Mouse (Mus musculus) embryonic facial prominence, embryonic 12.5 days (tissue): ENCODE measurements around the gene Usp26. TPM values are rescaled to one million over a fixed set of nuclear protein-coding genes. Genes with fewer than 3 reads are reported as not detected.

ENCODE experiments used
- ATAC-seq: fragments of 200-750 bp; cut with Nextera tagmentation; 2 replicates; pipeline ENCODE4 v1.8.0; 2017; ENCODE audit not compliant: insufficient number of reproducible peaks, insufficient read depth, low FRiP score, low TSS enrichment
- H3K27ac ChIP-seq: fragments of 300-500 bp; sonication (generic); 2 replicates; pipeline ENCODE4 v1.5.1; 2016; ENCODE audit warnings: mild to moderate bottlenecking
- H3K27me3 ChIP-seq: fragments of 300-500 bp; sonication (generic); 2 replicates; pipeline ENCODE4 v1.6.1; 2016; ENCODE audit warnings: mild to moderate bottlenecking, moderate library complexity
- H3K36me3 ChIP-seq: fragments of 300-500 bp; sonication (generic); 2 replicates; pipeline ENCODE4 v1.6.1; 2016; ENCODE audit warnings: mild to moderate bottlenecking
- H3K4me1 ChIP-seq: fragments of 300-500 bp; sonication (generic); 2 replicates; pipeline ENCODE4 v1.6.1; 2016
- H3K4me2 ChIP-seq: fragments of 300-500 bp; sonication (generic); replicated peaks from 2 replicates; pipeline ENCODE4 v1.6.1; 2016; ENCODE audit warnings: mild to moderate bottlenecking, moderate library complexity
- H3K4me3 ChIP-seq: fragments of 300-500 bp; sonication (generic); 2 replicates; pipeline ENCODE4 v1.5.1; 2016; ENCODE audit warnings: mild to moderate bottlenecking
- H3K9ac ChIP-seq: fragments of 300-500 bp; sonication (generic); 2 replicates; pipeline ENCODE4 v1.6.1; 2016; ENCODE audit warnings: mild to moderate bottlenecking, moderate library complexity
- H3K9me3 ChIP-seq: fragments of 300-500 bp; sonication (generic); 2 replicates; pipeline ENCODE4 v1.6.1; 2016; ENCODE audit warnings: mild to moderate bottlenecking, moderate library complexity
- WGBS: fragments of 180-500 bp; shearing (Covaris S2); methylation state at CpG from one replicate; pipeline ENCODE4 v1.1.7; 2016; 5-methylcytosine and 5-hydroxymethylcytosine counted together
- polyA plus RNA-seq: library from polyadenylated mRNA; unstranded; fragments of >200 nt; fragmentation: Nextera tagmentation; extraction: Ambion mirVana; gene quantifications from 2 replicates; pipeline ENCODE4 v1.2.1, GENCODE M21; 2016

Usp26 gene
- not detected in 2 replicates for polyA plus RNA-seq

GRCm38 (mm10) chrX:51801133-51801532, at the start of gene Usp26:
Gene Usp26 (minus strand): TSS chrX:51801233.
- H3K4me1 ChIP-seq: no peaks in the 10 kb centered on the region
- no peaks in the 10 kb centered on the region for H3K9me3 ChIP-seq
- 91% methylated on average over 6 of the region's 6 CpGs for WGBS
- no peak within 1 kb of the TSS for H3K27ac ChIP-seq
- H3K36me3 ChIP-seq: no peaks in the 10 kb centered on the region
- no peak within 1 kb of the TSS for H3K4me2 ChIP-seq
- no peak within 1 kb of the TSS for H3K9ac ChIP-seq
- no peaks in the 10 kb centered on the region for H3K27me3 ChIP-seq
- H3K4me3 ChIP-seq: no peak within 1 kb of the TSS
- ATAC-seq: no peak

- H3K4me3 ChIP-seq: no peak overlapping the region
- no peaks in the 10 kb centered on the region for H3K36me3 ChIP-seq
- no peak for ATAC-seq
- H3K9ac ChIP-seq: no peak overlapping the region
- H3K27me3 ChIP-seq: no peaks in the 10 kb centered on the region
- no peaks in the 10 kb centered on the region for H3K9me3 ChIP-seq
- H3K4me2 ChIP-seq: no peak overlapping the region
- 34% methylated on average over 3 of the region's 3 CpGs for WGBS
- H3K4me1 ChIP-seq: no peaks in the 10 kb centered on the region
- H3K27ac ChIP-seq: no peak overlapping the region
These were observed 13.6 kb upstream of the Usp26 start for GRCm38 (mm10) chrX:51814466-51815247.

GRCm38 (mm10) chrX:51767457-51767856, 33.6 kb downstream of the Usp26 start:
- H3K36me3 ChIP-seq: no peaks in the 10 kb centered on the region
- H3K9ac ChIP-seq: no peak overlapping the region
- 0% methylated on average over 1 of the region's 1 CpGs for WGBS
- H3K4me2 ChIP-seq: no peak overlapping the region
- no peaks in the 10 kb centered on the region for H3K4me1 ChIP-seq
- no peak overlapping the region for H3K27ac ChIP-seq
- no peaks in the 10 kb centered on the region for H3K27me3 ChIP-seq
- no peak overlapping the region for H3K4me3 ChIP-seq
- no peak for ATAC-seq
- H3K9me3 ChIP-seq: no peaks in the 10 kb centered on the region

- WGBS: 67% methylated on average over 2 of the region's 2 CpGs
These were observed 64.6 kb downstream of the Usp26 start for GRCm38 (mm10) chrX:51736450-51736849.

GRCm38 (mm10) chrX:51714086-51714745, 86.8 kb downstream of the Usp26 start:
- H3K9ac ChIP-seq: no peak overlapping the region
- no peaks in the 10 kb centered on the region for H3K27me3 ChIP-seq
- ATAC-seq: no peak

More at GRCm38 (mm10) chrX:51736450-51736849, 64.6 kb downstream of the Usp26 start:
- Histone ChIP-seq H3K36me3 (no peaks in the 10 kb centered on the region), H3K27ac (no peak overlapping the region), H3K9me3 (no peaks in the 10 kb centered on the region), H3K4me3 (no peak overlapping the region), H3K27me3 (no peaks in the 10 kb centered on the region), H3K9ac (no peak overlapping the region), H3K4me1 (no peaks in the 10 kb centered on the region), H3K4me2 (no peak overlapping the region)
- no peak for ATAC-seq

GRCm38 (mm10) chrX:51712996-51713395, 88.0 kb downstream of the Usp26 start:
- Histone ChIP-seq H3K9me3 (no peaks in the 10 kb centered on the region), H3K27me3 (no peaks in the 10 kb centered on the region), H3K4me2 (no peak overlapping the region), H3K4me1 (no peaks in the 10 kb centered on the region), H3K36me3 (no peaks in the 10 kb centered on the region), H3K27ac (no peak overlapping the region), H3K4me3 (no peak overlapping the region), H3K9ac (no peak overlapping the region)
- WGBS: 64% methylated on average over 1 of the region's 1 CpGs
- ATAC-seq: no peak

More at GRCm38 (mm10) chrX:51714086-51714745, 86.8 kb downstream of the Usp26 start:
- Histone ChIP-seq H3K4me1 (no peaks in the 10 kb centered on the region), H3K27ac (no peak overlapping the region), H3K9me3 (no peaks in the 10 kb centered on the region), H3K4me2 (no peak overlapping the region), H3K36me3 (no peaks in the 10 kb centered on the region), H3K4me3 (no peak overlapping the region)
- 60% methylated on average over 8 of the region's 8 CpGs for WGBS

Other genes with a start within 250 kb of the Usp26 start
- 29.5 and 32.9 TPM in 2 replicates for gene Hs6st2, start 119.4 kb downstream of the Usp26 start, polyA plus RNA-seq
- gene 1700080O16Rik, start 171.5 kb upstream of the Usp26 start, polyA plus RNA-seq: not detected in 2 replicates